Mouse (Mus musculus) stomach, embryonic 14.5 days (tissue): Measurements from ENCODE around the gene Dhdh. TPM values are rescaled to one million over a fixed set of nuclear protein-coding genes. Genes with fewer than 3 reads are reported as not detected.
"Not testable (repeated sequence)": the region's sequence is repeated elsewhere in the genome, so short reads cannot be mapped to it uniquely, and the experiment has no call there.

Experiments used
- ATAC-seq: fragments of 200-750 bp; cut with Nextera tagmentation; 2 replicates; pipeline ENCODE4 v1.8.0; 2017; ENCODE audit warnings: low read depth, moderate TSS enrichment; ENCODE audit not compliant: insufficient number of reproducible peaks, insufficient read depth, low FRiP score
- H3K27ac ChIP-seq: fragments of 300-500 bp; sonication (generic); 2 replicates; pipeline ENCODE4 v1.5.1; 2014; ENCODE audit warnings: mild to moderate bottlenecking, low read length, moderate library complexity, mixed read lengths
- H3K27me3 ChIP-seq: fragments of 300-500 bp; sonication (generic); 2 replicates; pipeline ENCODE4 v1.6.1; 2014; ENCODE audit warnings: low read length, control low read depth, mixed read lengths; ENCODE audit not compliant: control insufficient read depth, insufficient read depth
- H3K36me3 ChIP-seq: fragments of 300-500 bp; sonication (generic); 2 replicates; pipeline ENCODE4 v1.6.1; 2014; ENCODE audit warnings: mild to moderate bottlenecking, control low read depth, low read length, moderate library complexity, mixed read lengths; ENCODE audit not compliant: control insufficient read depth, insufficient read depth
- H3K4me1 ChIP-seq: fragments of 300-500 bp; sonication (generic); 2 replicates; pipeline ENCODE4 v1.6.1; 2014; ENCODE audit warnings: low read length, control low read depth, mixed read lengths; ENCODE audit not compliant: control insufficient read depth, insufficient read depth
- H3K4me2 ChIP-seq: fragments of 300-500 bp; sonication (generic); replicated peaks from 2 replicates; pipeline ENCODE4 v1.6.1; 2014; ENCODE audit warnings: low read depth, low read length, control low read depth
- H3K4me3 ChIP-seq: fragments of 300-500 bp; sonication (generic); 2 replicates; pipeline ENCODE4 v1.5.1; 2014; ENCODE audit warnings: low read depth, low read length, control low read depth
- H3K9ac ChIP-seq: fragments of 300-500 bp; sonication (generic); replicated peaks from 2 replicates; pipeline ENCODE4 v1.6.1; 2014; ENCODE audit warnings: low read depth, mild to moderate bottlenecking, control low read depth, low read length, moderate library complexity, mixed read lengths
- H3K9me3 ChIP-seq: fragments of 300-500 bp; sonication (generic); 2 replicates; pipeline ENCODE4 v1.6.1; 2016; ENCODE audit warnings: low read depth, low read length, control low read depth; ENCODE audit not compliant: control insufficient read depth
- WGBS: fragments of 180-500 bp; shearing (Covaris S2); extraction: QIAGEN DNeasy Blood & Tissue Kit; methylation state at CpG from one replicate; pipeline ENCODE4 v1.1.7; 2014; 5-methylcytosine and 5-hydroxymethylcytosine counted together
- polyA plus RNA-seq: library from polyadenylated mRNA; unstranded; fragments of >200 nt; fragmentation: Nextera tagmentation; extraction: Ambion mirVana; gene quantifications from 2 replicates; pipeline ENCODE4 v1.2.1, GENCODE M21; 2014

Gene Dhdh
- polyA plus RNA-seq: 2.7 and 3.4 TPM in 2 replicates

- Histone ChIP-seq H3K9ac (peak within 1 kb of the TSS; percentile 46; the same call in 1 of the 2 replicates), H3K4me3 (peak within 1 kb of the TSS; percentile 38), H3K36me3 (peaks cover 14% of the 10 kb centered on the region), H3K9me3 (no peaks in the 10 kb centered on the region), H3K27me3 (no peaks in the 10 kb centered on the region), H3K4me1 (peaks cover 11% of the 10 kb centered on the region; the same call in 1 of the 2 replicates), H3K27ac (0 out of 2 replicates have a peak within 1 kb of the TSS, but pooled peaks have one; percentile 55), H3K4me2 (peak within 1 kb of the TSS; percentile 58)
- no peak for ATAC-seq
- WGBS: 8% methylated on average over 38 of the region's 38 CpGs
Observed at GRCm38 (mm10) chr7:45488293-45489204, at the start of gene Dhdh. Gene Dhdh (minus strand): TSS chr7:45488805.

GRCm38 (mm10) chr7:45537602-45538001 is 49.0 kb upstream of the Dhdh start:
- WGBS: 80% methylated on average over 10 of the region's 10 CpGs
- ATAC-seq: no peak
- H3K4me1 ChIP-seq: peaks cover 4% of the 10 kb centered on the region; the same call in 1 of the 2 replicates
- H3K27me3 ChIP-seq: no peaks in the 10 kb centered on the region
- peak overlapping the region; percentile 44; the same call in 1 of the 2 replicates for H3K4me3 ChIP-seq
- H3K9ac ChIP-seq: peak overlapping the region; percentile 4; the same call in 1 of the 2 replicates
- H3K4me2 ChIP-seq: peak overlapping the region; percentile 56
- no peaks in the 10 kb centered on the region for H3K36me3 ChIP-seq
- no peak overlapping the region for H3K27ac ChIP-seq
- no peaks in the 10 kb centered on the region for H3K9me3 ChIP-seq

- H3K9ac ChIP-seq: no peak overlapping the region
- H3K27me3 ChIP-seq: no peaks in the 10 kb centered on the region
- ATAC-seq: no peak
- WGBS: 77% methylated on average over 1 of the region's 1 CpGs
- H3K36me3 ChIP-seq: no peaks in the 10 kb centered on the region
- H3K9me3 ChIP-seq: no peaks in the 10 kb centered on the region
- H3K4me1 ChIP-seq: peaks cover 4% of the 10 kb centered on the region; the same call in 1 of the 2 replicates
- H3K4me3 ChIP-seq: no peak overlapping the region
- no peak overlapping the region for H3K4me2 ChIP-seq
- H3K27ac ChIP-seq: no peak overlapping the region
Observed at GRCm38 (mm10) chr7:45535676-45536075, 47.1 kb upstream of the Dhdh start.

DNA sequence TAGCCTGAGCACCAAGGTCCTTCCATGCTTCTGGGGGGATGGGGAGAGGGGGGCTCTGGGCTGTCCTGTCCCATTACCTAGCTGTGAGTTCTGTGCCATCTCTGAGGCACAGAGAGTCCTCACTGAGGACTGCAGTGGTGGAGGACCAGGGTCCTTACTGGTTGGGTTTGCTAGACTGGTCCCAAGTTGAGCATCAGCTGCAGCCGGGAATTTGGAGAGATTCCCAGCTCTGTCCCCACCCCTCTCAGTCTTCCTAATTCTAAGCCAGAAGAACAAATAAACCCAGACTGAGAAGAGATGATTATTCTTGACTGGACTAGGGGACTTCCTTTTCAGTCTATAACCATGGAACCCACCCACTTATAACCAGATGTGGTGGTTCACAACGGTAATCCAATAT is 42.0 kb upstream of the Dhdh start:
- WGBS: 47% methylated on average over 2 of the region's 2 CpGs
- Histone ChIP-seq H3K4me2 (no peak overlapping the region), H3K27me3 (no peaks in the 10 kb centered on the region), H3K9ac (no peak overlapping the region), H3K4me1 (peaks cover 14% of the 10 kb centered on the region), H3K9me3 (no peaks in the 10 kb centered on the region), H3K27ac (no peak overlapping the region), H3K4me3 (no peak overlapping the region), H3K36me3 (no peaks in the 10 kb centered on the region)
- no peak for ATAC-seq

GRCm38 (mm10) chr7:45529461-45529860 is 40.9 kb upstream of the Dhdh start:
- Histone ChIP-seq H3K4me3 (no peak overlapping the region), H3K9me3 (no peaks in the 10 kb centered on the region), H3K9ac (no peak overlapping the region), H3K4me2 (no peak overlapping the region), H3K36me3 (no peaks in the 10 kb centered on the region), H3K27me3 (no peaks in the 10 kb centered on the region), H3K27ac (no peak overlapping the region; the same call in 1 of the 2 replicates), H3K4me1 (peaks cover 19% of the 10 kb centered on the region)
- 12% methylated on average over 6 of the region's 6 CpGs for WGBS
- no peak for ATAC-seq

DNA sequence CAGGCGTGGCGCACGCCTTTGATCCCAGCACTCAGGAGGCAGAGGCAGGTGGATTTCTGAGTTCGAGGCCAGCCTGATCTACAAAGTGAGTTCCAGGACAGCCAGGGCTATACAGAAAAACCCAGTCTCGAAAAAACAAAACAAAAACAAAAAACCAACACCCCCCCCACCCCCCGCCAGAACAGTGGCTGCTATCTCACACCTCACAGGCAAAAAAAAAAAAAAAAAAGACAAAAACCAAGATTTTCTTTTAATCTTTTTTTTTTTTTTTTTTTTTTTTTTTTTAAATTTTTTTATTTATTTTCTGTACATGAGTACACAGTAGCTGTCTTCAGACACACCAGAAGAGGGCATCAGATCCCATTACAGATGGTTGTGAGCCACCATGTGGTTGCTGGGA is 38.6 kb upstream of the Dhdh start:
- WGBS: 90% methylated on average over 6 of the region's 6 CpGs
- not testable (repeated sequence) for H3K9me3 ChIP-seq, H3K36me3 ChIP-seq, ATAC-seq, H3K27ac ChIP-seq, H3K9ac ChIP-seq, H3K4me2 ChIP-seq, H3K27me3 ChIP-seq, H3K4me3 ChIP-seq
- H3K4me1 ChIP-seq: peaks cover 32% of the 10 kb centered on the region

DNA sequence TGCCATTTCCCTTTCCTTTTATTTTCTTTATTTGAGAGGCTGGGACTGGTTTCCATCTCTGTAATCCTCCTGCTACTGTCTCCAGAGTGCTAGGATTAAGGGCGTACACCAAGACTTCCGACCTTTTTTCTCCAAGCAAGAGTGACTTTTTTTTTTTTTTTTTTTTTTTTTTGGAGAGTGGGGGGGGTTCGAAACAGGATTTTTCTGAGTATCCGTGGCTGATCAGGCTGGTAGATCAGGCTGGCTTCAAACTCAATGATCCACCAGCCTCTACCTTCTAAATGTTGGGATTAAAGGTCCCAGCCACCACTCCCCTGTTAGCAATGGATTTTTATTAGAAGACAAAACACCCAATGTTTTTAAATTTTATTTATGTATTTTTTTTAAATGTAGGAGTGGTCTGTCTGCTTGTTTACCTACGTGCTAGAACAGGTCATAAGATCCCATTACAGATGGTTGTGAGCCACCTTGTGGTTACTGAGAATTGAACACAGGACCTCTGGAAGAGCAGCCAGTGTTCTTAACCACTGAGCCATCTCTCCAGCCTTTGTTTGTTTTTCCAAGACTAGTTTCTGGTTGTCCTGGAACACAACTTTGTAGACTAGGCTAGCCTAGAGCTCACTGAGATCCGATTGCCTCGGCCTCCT is 38.0 kb upstream of the Dhdh start:
- Histone ChIP-seq H3K4me1 (peaks cover 33% of the 10 kb centered on the region), H3K9me3 (no peaks in the 10 kb centered on the region), H3K4me3 (peak overlapping the region; percentile 85), H3K27me3 (no peaks in the 10 kb centered on the region), H3K36me3 (peaks cover 5% of the 10 kb centered on the region; the same call in 1 of the 2 replicates), H3K4me2 (peak overlapping the region; percentile 91), H3K27ac (peak overlapping the region; percentile 91), H3K9ac (no peak overlapping the region; the same call in 1 of the 2 replicates)
- 24% methylated on average over 7 of the region's 7 CpGs for WGBS
- ATAC-seq: no peak

- peak within 1 kb of the TSS; percentile 85 for H3K4me3 ChIP-seq
- H3K27me3 ChIP-seq: no peaks in the 10 kb centered on the region
- peaks cover 5% of the 10 kb centered on the region; the same call in 1 of the 2 replicates for H3K36me3 ChIP-seq
- no peaks in the 10 kb centered on the region for H3K9me3 ChIP-seq
- ATAC-seq: peak; percentile 85
- under 1% methylated on average over 54 of the region's 54 CpGs for WGBS
- H3K9ac ChIP-seq: peak within 1 kb of the TSS; percentile 89
- H3K4me1 ChIP-seq: peaks cover 33% of the 10 kb centered on the region
- H3K27ac ChIP-seq: peak within 1 kb of the TSS; percentile 91
- H3K4me2 ChIP-seq: peak within 1 kb of the TSS; percentile 91
Observed at GRCm38 (mm10) chr7:45525809-45526473, 37.3 kb upstream of the Dhdh start, which contains the start of the genes Ppp1r15a and Plekha4. Gene Ppp1r15a (minus strand): TSS chr7:45526268. Gene Plekha4 (plus strand): TSS chr7:45526330.
